Mouse (Mus musculus) C2C12 (cell line): ENCODE results near the gene Fnbp1. TPM values are rescaled to one million over a fixed set of nuclear protein-coding genes. Genes with fewer than 3 reads are reported as not detected.

Source experiments
- H3K27me3 ChIP-seq: one replicate; pipeline ENCODE4 v1.6.1; 2011; ENCODE audit not compliant: control insufficient read depth, insufficient read depth, insufficient read length
- H3K36me3 ChIP-seq: one replicate; pipeline ENCODE4 v1.6.1; 2011; ENCODE audit not compliant: control insufficient read depth, insufficient read depth
- H3K4me3 ChIP-seq: one replicate; pipeline ENCODE4 v1.5.1; 2011; ENCODE audit warnings: mild to moderate bottlenecking, control low read depth; ENCODE audit not compliant: poor library complexity, insufficient read depth, severe bottlenecking
- H3K79me2 ChIP-seq: one replicate; pipeline ENCODE4 v1.6.1; 2011; ENCODE audit not compliant: control insufficient read depth, insufficient read depth
- H3K79me3 ChIP-seq: one replicate; pipeline ENCODE4 v1.6.1; 2011; ENCODE audit warnings: low read depth, control low read depth
- H3ac ChIP-seq: one replicate; pipeline ENCODE3; 2011; ENCODE audit warnings: low read depth; ENCODE audit not compliant: control insufficient read depth, insufficient read length
- CEBPB ChIP-seq: IDR thresholded peaks from one replicate; pipeline ENCODE4 v1.6.1; 2011; ENCODE audit warnings: low read depth, mild to moderate bottlenecking, control low read depth, moderate library complexity
- CTCF ChIP-seq: IDR thresholded peaks from one replicate; pipeline ENCODE4 v1.5.1; 2011; ENCODE audit not compliant: control insufficient read depth, insufficient read depth, insufficient read length
- FOSL1 ChIP-seq: IDR thresholded peaks from one replicate; pipeline ENCODE4 v1.8.0; 2011; ENCODE audit warnings: mild to moderate bottlenecking, low read length; ENCODE audit not compliant: poor library complexity, insufficient read depth, severe bottlenecking
- MAX ChIP-seq: IDR thresholded peaks from one replicate; pipeline ENCODE4 v1.6.1; 2011; ENCODE audit warnings: mild to moderate bottlenecking, control low read depth
- MYOD1 ChIP-seq: IDR thresholded peaks from one replicate; pipeline ENCODE4 v1.6.1; 2011; ENCODE audit warnings: low read depth; ENCODE audit not compliant: control insufficient read depth, insufficient read length
- MYOG ChIP-seq: IDR thresholded peaks from one replicate; pipeline ENCODE4 v1.6.1; 2011; ENCODE audit not compliant: control insufficient read depth, insufficient read length; ENCODE audit errors: extremely low read depth
- USF1 ChIP-seq: IDR thresholded peaks from one replicate; pipeline ENCODE4 v1.6.1; 2011; ENCODE audit warnings: low read depth, mild to moderate bottlenecking, control low read depth, moderate library complexity
- polyA plus RNA-seq: library from polyadenylated mRNA; unstranded; fragments of >200 nt; fragmentation: generic; extraction: Trizol; gene quantifications from one replicate; pipeline ENCODE4 v1.2.1, GENCODE M21; 2012; ENCODE audit warnings: missing spikeins

Gene Fnbp1
- polyA plus RNA-seq, 1 experiment = 13.5 TPM

DNA sequence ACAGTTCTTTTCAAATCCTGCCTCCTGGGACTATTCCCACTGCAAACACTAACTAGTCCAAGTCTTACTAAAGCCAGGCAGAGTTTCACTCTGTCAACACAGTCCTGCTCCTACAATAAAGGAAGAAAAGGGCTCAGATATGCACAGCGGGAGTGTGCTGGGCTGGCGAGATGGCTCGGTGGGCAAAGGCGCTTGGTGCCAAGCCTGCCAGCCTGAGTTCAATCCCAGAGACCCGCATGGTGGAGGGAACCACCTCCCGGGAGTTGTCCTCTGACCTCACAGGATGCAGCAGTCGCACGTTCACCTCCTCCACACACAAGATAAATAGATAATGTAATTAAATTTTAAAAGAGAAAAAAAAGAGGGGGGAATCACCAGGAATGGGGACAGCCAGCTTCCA is 38.5 kb downstream of the Fnbp1 start:
- H3K36me3 ChIP-seq = peaks cover 2% of the 10 kb centered on the region

DNA sequence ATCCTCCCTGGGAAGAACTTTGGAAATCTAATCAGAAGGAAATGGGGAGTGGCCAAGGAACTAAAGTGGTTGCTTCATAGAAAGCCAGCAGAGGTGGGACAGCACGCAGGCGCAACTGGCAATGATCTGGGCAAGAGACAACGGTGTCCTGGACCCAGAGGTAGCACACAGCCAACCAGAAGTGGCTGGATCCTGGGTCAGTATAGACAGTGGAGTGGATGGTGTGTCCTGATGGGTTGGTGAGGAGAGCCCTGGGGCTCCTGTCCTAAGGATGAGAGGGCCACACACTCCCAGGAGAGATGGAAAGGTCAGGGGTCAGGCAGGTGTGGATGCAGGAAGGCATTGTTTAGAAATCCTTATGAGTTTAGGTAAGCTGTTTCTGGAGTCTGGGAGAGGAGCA is 40.5 kb downstream of the Fnbp1 start:
- Histone ChIP-seq H3K79me3 (no peaks in the 10 kb centered on the region), H3K36me3 (peaks cover 2% of the 10 kb centered on the region), H3K79me2 (no peaks in the 10 kb centered on the region), H3ac (no peak overlapping the region), H3K4me3 (no peak overlapping the region), H3K27me3 (no peaks in the 10 kb centered on the region)
- TF ChIP-seq USF1 (no peak), CTCF (no peak), FOSL1 (no peak), CEBPB (no peak), MYOD1 (no peak), MAX (no peak), MYOG (no peak)

More for the DNA sequence above, 38.5 kb downstream of the Fnbp1 start:
- TF ChIP-seq USF1 = no peak
- TF ChIP-seq CTCF = no peak
- no peak for TF ChIP-seq MYOD1
- TF ChIP-seq CEBPB = no peak
- H3K4me3 ChIP-seq = no peak overlapping the region
- no peak overlapping the region for H3ac ChIP-seq
- no peaks in the 10 kb centered on the region for H3K79me2 ChIP-seq
- H3K79me3 ChIP-seq = no peaks in the 10 kb centered on the region
- H3K27me3 ChIP-seq = no peaks in the 10 kb centered on the region

DNA sequence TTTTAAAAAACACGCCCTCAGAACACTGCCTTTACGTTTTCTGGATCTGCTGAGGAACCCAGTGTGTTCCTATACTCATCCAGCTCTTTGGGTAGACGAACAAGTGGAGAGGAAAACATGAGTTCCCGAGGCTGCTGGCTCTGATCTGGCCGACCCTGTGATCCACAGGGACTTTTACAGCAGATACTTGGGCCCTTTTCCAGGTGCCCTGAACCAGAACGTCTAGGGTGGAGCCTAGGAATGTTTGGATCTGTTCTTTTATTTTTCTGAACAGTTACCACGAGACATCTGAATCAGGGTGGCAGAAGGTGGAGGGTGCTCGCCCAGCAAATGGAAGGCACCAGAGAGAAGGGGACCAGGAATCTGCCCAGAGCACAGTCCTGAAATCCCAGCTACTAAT is 42.7 kb downstream of the Fnbp1 start:
- Histone ChIP-seq H3K79me2 (no peaks in the 10 kb centered on the region), H3K4me3 (no peak overlapping the region), H3K27me3 (no peaks in the 10 kb centered on the region), H3K79me3 (no peaks in the 10 kb centered on the region), H3ac (no peak overlapping the region), H3K36me3 (peaks cover 12% of the 10 kb centered on the region)
- TF ChIP-seq MYOG = no peak
- TF ChIP-seq MYOD1 = no peak
- no peak for TF ChIP-seq USF1
- no peak for TF ChIP-seq FOSL1
- TF ChIP-seq CEBPB = no peak
- no peak for TF ChIP-seq MAX
- no peak for TF ChIP-seq CTCF

DNA sequence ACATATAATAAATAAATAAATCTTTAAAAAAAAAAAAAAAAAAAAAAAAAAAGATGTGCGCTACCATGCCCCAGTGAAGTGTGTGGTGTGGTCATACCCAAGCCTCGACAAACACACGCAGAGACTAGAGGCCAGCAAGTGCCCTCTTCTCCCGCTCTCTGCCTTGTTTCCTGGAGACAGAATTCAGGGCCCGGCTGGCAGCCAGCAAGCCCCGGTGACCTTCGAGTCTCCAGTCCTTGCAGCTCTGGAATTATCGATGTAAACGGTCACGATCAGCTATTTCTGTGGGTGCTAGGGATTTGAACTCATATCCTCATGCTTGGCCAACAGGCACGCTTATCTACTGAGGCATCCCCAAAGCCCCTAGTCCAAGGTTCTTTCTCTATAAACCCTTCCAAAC is 43.2 kb downstream of the Fnbp1 start:
- H3K79me3 ChIP-seq = no peaks in the 10 kb centered on the region
- no peaks in the 10 kb centered on the region for H3K79me2 ChIP-seq

GRCm38 (mm10) chr2:31097276-31097675 is 44.5 kb downstream of the Fnbp1 start:
- peaks cover 16% of the 10 kb centered on the region for H3K36me3 ChIP-seq
- no peaks in the 10 kb centered on the region for H3K27me3 ChIP-seq
- TF ChIP-seq MYOD1 = no peak
- no peak for TF ChIP-seq USF1
- no peak for TF ChIP-seq MAX
- no peak for TF ChIP-seq CTCF
- TF ChIP-seq CEBPB = no peak
- no peak for TF ChIP-seq FOSL1
- TF ChIP-seq MYOG = no peak
- H3K79me2 ChIP-seq = no peaks in the 10 kb centered on the region
- H3K79me3 ChIP-seq = no peaks in the 10 kb centered on the region
- H3ac ChIP-seq = no peak overlapping the region
- no peak overlapping the region for H3K4me3 ChIP-seq

More for the DNA sequence above, 43.2 kb downstream of the Fnbp1 start:
- H3K36me3 ChIP-seq = peaks cover 12% of the 10 kb centered on the region
- TF ChIP-seq USF1 (no peak), FOSL1 (no peak), MYOD1 (no peak), MAX (no peak), CTCF (no peak), MYOG (no peak), CEBPB (no peak)
- H3ac ChIP-seq = no peak overlapping the region
- no peaks in the 10 kb centered on the region for H3K27me3 ChIP-seq
- no peak overlapping the region for H3K4me3 ChIP-seq

- Histone ChIP-seq H3K27me3 (no peaks in the 10 kb centered on the region), H3K4me3 (no peak overlapping the region), H3K79me3 (no peaks in the 10 kb centered on the region), H3K79me2 (no peaks in the 10 kb centered on the region), H3K36me3 (peaks cover 15% of the 10 kb centered on the region), H3ac (no peak overlapping the region)
- TF ChIP-seq USF1 (no peak), MYOD1 (no peak), CTCF (no peak), MYOG (no peak), MAX (no peak), FOSL1 (no peak), CEBPB (no peak)
These were observed 45.7 kb downstream of the Fnbp1 start for GRCm38 (mm10) chr2:31096119-31096518.
